Mouse (Mus musculus) cerebellum, adult 9-10 months (tissue): ENCODE measurements at regions not wholly inside any gene's neighbourhood (a gene's known extent, or its start where the extent isn't known, plus 50 kb on each side); places are given as distances from the start of the nearest gene placed in this dataset.
A peak's percentile ranks its signal among the peaks of the same experiment; 100 is the strongest.

ENCODE experiments used
- DNase-seq: peaks from one replicate; pipeline ENCODE4 v3.0.0; 2022

- peak; percentile 34 for DNase-seq
These were observed 60.1 kb downstream of the Ccdc115 start for GRCm38 (mm10) chr1:34379354-34379753.

DNA sequence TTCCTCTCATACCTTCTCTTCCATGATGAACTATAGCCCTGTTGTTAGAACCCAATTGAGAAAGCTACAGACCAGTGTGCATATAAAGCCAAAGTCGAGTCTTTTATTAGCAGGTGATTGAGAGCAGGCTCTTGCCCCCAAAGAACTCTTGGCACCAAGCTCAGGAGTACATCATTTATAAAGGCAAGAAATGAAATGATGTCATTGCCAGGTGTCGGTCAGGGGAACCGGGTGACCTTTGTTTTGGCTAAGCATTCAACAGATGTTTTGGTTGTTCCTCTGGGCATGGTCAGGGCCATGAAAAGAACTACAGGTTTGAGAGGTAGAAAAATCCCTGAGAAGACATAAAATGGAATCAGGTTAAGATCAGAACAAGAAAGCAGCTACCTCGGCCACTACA is 61.6 kb downstream of the Ccdc115 start:
- DNase-seq, result no peak

DNA sequence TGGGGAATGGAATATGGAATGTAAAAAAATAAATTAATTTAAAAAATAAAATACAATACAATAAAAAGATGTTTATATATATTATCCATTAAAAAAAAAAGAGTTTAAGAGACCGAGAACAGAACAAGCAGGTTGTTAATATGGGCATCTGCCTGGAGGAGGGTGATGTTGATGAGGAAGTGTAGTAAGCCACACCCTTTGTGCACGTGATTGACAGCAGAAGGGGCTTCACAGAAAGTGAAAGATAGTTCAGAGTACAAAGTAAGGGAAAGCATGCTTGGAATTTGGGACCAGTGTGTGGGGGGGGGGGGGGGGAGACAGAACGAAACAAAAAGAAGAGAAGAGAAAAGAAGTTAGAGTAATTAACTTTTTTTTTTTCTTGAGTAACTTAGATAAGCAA is 64.0 kb downstream of the Ccdc115 start:
- no peak for DNase-seq

GRCm38 (mm10) chr1:34371681-34372080 is 67.8 kb downstream of the Ccdc115 start:
- no peak for DNase-seq
